12 mouse cellular contexts compared by ENCODE assay signal in the genomic region with DNA sequence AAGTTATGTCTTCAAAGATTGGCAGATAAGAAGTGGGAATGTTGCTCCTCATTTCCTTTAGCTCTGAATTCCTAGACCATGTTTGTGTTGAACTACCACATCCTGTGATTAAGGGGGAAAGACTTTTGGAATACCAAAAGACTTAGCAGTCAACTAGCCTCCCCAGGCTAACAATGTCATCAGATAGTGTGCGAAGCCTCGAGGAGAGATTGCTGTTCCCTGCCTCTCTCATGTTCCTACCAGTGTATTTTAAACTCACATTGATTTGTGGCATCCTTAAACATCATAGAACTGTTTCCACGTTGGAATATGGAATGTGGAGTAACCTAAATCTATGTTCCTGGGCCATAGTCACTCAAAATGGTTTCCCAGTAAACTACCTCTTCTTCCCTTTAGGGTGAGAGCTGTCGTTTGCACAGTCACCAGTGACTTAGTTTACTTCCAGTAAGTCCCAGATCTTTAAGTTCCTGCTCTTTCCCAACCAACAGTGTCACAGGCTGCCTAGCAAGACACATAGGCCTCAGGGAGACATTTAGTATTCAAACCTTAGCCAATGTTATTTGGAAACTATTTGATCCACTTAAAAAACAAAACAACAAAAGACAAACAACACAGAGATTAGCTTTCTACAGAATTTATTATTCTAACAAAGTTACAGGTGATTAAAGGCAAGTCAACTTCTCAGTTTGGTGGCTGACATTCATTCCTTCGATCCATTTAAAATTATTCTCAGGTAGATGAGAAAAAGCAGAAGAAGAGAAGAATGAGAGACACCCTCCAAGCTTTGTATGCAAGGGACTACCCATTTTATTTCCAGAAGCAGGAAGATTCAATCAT. TPM values are rescaled to one million over a fixed set of nuclear protein-coding genes. Genes with fewer than 3 reads are reported as not detected.
DNase-seq lines count a peak whose midpoint lies in the region; ATAC-seq and TF ChIP-seq lines count a peak whose summit lies in the region.
"Had no signal": no experiment of that assay in that cellular context is flagged by ENCODE, and none has a peak within 500 bp of the region (broad histone marks: within the 10 kb centered on the region; RNA-seq: fewer than 3 reads in every experiment).

No protein-coding gene starts in this region.

- WGBS in heart, postnatal 0 days, result 55% methylated on average over 5 of the region's 5 CpGs
- 66% methylated on average over 5 of the region's 5 CpGs for WGBS in heart, embryonic 12.5 days
- WGBS in spleen, adult 2 months, result 37% methylated on average over 5 of the region's 5 CpGs
- 68% methylated on average over 5 of the region's 5 CpGs for WGBS in intestine, embryonic 15.5 days
- 65% methylated on average over 5 of the region's 5 CpGs for WGBS in stomach, embryonic 15.5 days
- WGBS in hindbrain, postnatal 0 days, result 76% methylated on average over 5 of the region's 5 CpGs

- no peak for TF ChIP-seq CTCF in heart, postnatal 0 days (IDR thresholded peaks at IDR 0.05; ENCODE audit: low read depth)
- TF ChIP-seq CTCF in spleen, adult 2 months (IDR thresholded peaks at IDR 0.05; ENCODE audit: extremely low read depth, insufficient read depth, insufficient read length, insufficient replicate concordance), result no peak
- no peak for TF ChIP-seq CTCF in hindbrain, postnatal 0 days (IDR thresholded peaks at IDR 0.05; ENCODE audit: low read depth)

- H3K4me1 ChIP-seq in heart, postnatal 0 days (ENCODE audit: control insufficient read depth, insufficient read depth), result peaks cover 30% of the 10 kb centered on the region
- peaks cover 13% of the 10 kb centered on the region for H3K4me1 ChIP-seq in heart, embryonic 12.5 days (replicated peaks)
- H3K4me1 ChIP-seq in spleen, adult 2 months (ENCODE audit: control insufficient read depth, insufficient read depth, insufficient read length), result peaks cover 54% of the 10 kb centered on the region
- H3K4me1 ChIP-seq in intestine, embryonic 15.5 days (replicated peaks), result peaks cover 17% of the 10 kb centered on the region; the same call in 1 of the 2 replicates
- H3K4me1 ChIP-seq in stomach, embryonic 15.5 days, result 0 out of 2 replicates have a peak, but pooled peaks cover 20% of the 10 kb centered on the region
- H3K4me1 ChIP-seq in hindbrain, postnatal 0 days (ENCODE audit: insufficient read depth, low read length), result no peaks in the 10 kb centered on the region
- H3K4me1 ChIP-seq: heart, embryonic 10.5 days had no signal

- DNase-seq in heart, postnatal 0 days (ENCODE audit: low spot score), result no peak
- DNase-seq in spleen, adult 2 months (ENCODE audit: low read depth in 1 of 2, low spot score in 2 of 2), result no peak
- no peak for DNase-seq in spleen, postnatal 10 days (ENCODE audit: low spot score in 2 of 2)
- DNase-seq in hindbrain, postnatal 0 days (ENCODE audit: low spot score), result no peak
- DNase-seq in adrenal gland, adult (ENCODE audit: inconsistent age in 2 of 2, low spot score in 1 of 2), result no peak
- DNase-seq: cerebellum, postnatal 14 days had no signal

- no peak for TF ChIP-seq POLR2A in spleen, adult 2 months (IDR thresholded peaks at IDR 0.05; ENCODE audit: low read depth, low read length)

- H3K4me3 ChIP-seq in heart, postnatal 0 days (ENCODE audit: low read depth, low read length), result no peak overlapping the region
- no peak overlapping the region for H3K4me3 ChIP-seq in heart, embryonic 12.5 days
- H3K4me3 ChIP-seq in spleen, adult 2 months (ENCODE audit: extremely low read depth, insufficient read depth, insufficient read length), result no peak overlapping the region
- H3K4me3 ChIP-seq in intestine, embryonic 15.5 days (replicated peaks), result no peak overlapping the region
- no peak overlapping the region for H3K4me3 ChIP-seq in stomach, embryonic 15.5 days (replicated peaks)
- H3K4me3 ChIP-seq in hindbrain, postnatal 0 days (ENCODE audit: low read length), result no peak overlapping the region
- H3K4me3 ChIP-seq: heart, embryonic 10.5 days had no signal

- H3K27me3 ChIP-seq in heart, postnatal 0 days (ENCODE audit: control insufficient read depth, insufficient read depth, low read length), result no peaks in the 10 kb centered on the region
- H3K27me3 ChIP-seq in heart, embryonic 12.5 days (replicated peaks), result no peaks in the 10 kb centered on the region
- H3K27me3 ChIP-seq in spleen, adult 2 months (ENCODE audit: control insufficient read depth, insufficient read depth, low read length), result no peaks in the 10 kb centered on the region
- no peaks in the 10 kb centered on the region for H3K27me3 ChIP-seq in intestine, embryonic 15.5 days (replicated peaks)
- no peaks in the 10 kb centered on the region for H3K27me3 ChIP-seq in stomach, embryonic 15.5 days (replicated peaks)
- H3K27me3 ChIP-seq in hindbrain, postnatal 0 days (ENCODE audit: insufficient read depth, low read length), result no peaks in the 10 kb centered on the region

- no peak overlapping the region for H3K9ac ChIP-seq in heart, postnatal 0 days (replicated peaks; ENCODE audit: low read depth, low read length)
- no peak overlapping the region for H3K9ac ChIP-seq in heart, embryonic 12.5 days
- no peak overlapping the region for H3K9ac ChIP-seq in intestine, embryonic 15.5 days
- H3K9ac ChIP-seq in stomach, embryonic 15.5 days, result no peak overlapping the region
- no peak overlapping the region for H3K9ac ChIP-seq in hindbrain, postnatal 0 days (replicated peaks; ENCODE audit: low read length)

- H3K4me2 ChIP-seq in heart, postnatal 0 days (ENCODE audit: low read depth, low read length), result no peak overlapping the region
- no peak overlapping the region for H3K4me2 ChIP-seq in heart, embryonic 12.5 days
- no peak overlapping the region for H3K4me2 ChIP-seq in intestine, embryonic 15.5 days (replicated peaks)
- H3K4me2 ChIP-seq in stomach, embryonic 15.5 days, result no peak overlapping the region
- H3K4me2 ChIP-seq in hindbrain, postnatal 0 days (ENCODE audit: low read depth, low read length), result no peak overlapping the region

- TF ChIP-seq EP300 in heart, postnatal 0 days (IDR thresholded peaks at IDR 0.05; ENCODE audit: low read depth), result no peak

- no peaks in the 10 kb centered on the region for H3K9me3 ChIP-seq in heart, postnatal 0 days (replicated peaks; ENCODE audit: control insufficient read depth, low read length)
- no peaks in the 10 kb centered on the region for H3K9me3 ChIP-seq in heart, embryonic 12.5 days (replicated peaks)
- H3K9me3 ChIP-seq in intestine, embryonic 15.5 days, result no peaks in the 10 kb centered on the region
- no peaks in the 10 kb centered on the region for H3K9me3 ChIP-seq in stomach, embryonic 15.5 days
- H3K9me3 ChIP-seq in hindbrain, postnatal 0 days (ENCODE audit: low read length), result no peaks in the 10 kb centered on the region
- H3K9me3 ChIP-seq: heart, embryonic 10.5 days had no signal

- ATAC-seq in heart, postnatal 0 days (ENCODE audit: insufficient read depth, low read depth), result no peak
- no peak for ATAC-seq in heart, embryonic 12.5 days (ENCODE audit: insufficient number of reproducible peaks, low FRiP score)
- ATAC-seq in intestine, embryonic 15.5 days, result no peak
- no peak for ATAC-seq in stomach, embryonic 15.5 days (ENCODE audit: insufficient read depth, low FRiP score, low read depth)
- no peak for ATAC-seq in hindbrain, postnatal 0 days

- H3K36me3 ChIP-seq in heart, postnatal 0 days (replicated peaks; ENCODE audit: control insufficient read depth, insufficient read depth, low read length), result no peaks in the 10 kb centered on the region
- H3K36me3 ChIP-seq in heart, embryonic 12.5 days, result no peaks in the 10 kb centered on the region
- peaks cover 2% of the 10 kb centered on the region; the same call in 1 of the 2 replicates for H3K36me3 ChIP-seq in spleen, adult 2 months (ENCODE audit: control insufficient read depth, insufficient read depth, low read length)
- no peaks in the 10 kb centered on the region for H3K36me3 ChIP-seq in intestine, embryonic 15.5 days
- no peaks in the 10 kb centered on the region for H3K36me3 ChIP-seq in stomach, embryonic 15.5 days
- no peaks in the 10 kb centered on the region for H3K36me3 ChIP-seq in hindbrain, postnatal 0 days (ENCODE audit: insufficient read depth, low read length)
- H3K36me3 ChIP-seq: heart, embryonic 10.5 days had no signal

- peak overlapping the region; percentile 80 for H3K27ac ChIP-seq in heart, postnatal 0 days (ENCODE audit: low read depth)
- no peak overlapping the region for H3K27ac ChIP-seq in heart, embryonic 12.5 days (ENCODE audit: poor library complexity, severe bottlenecking)
- H3K27ac ChIP-seq in spleen, adult 2 months (ENCODE audit: insufficient read depth, low read length), result peak overlapping the region; percentile 85
- H3K27ac ChIP-seq in intestine, embryonic 15.5 days, result 0 out of 2 replicates have a peak overlapping the region, but pooled peaks have one; percentile 27
- peak overlapping the region; percentile 51 for H3K27ac ChIP-seq in stomach, embryonic 15.5 days
- no peak overlapping the region for H3K27ac ChIP-seq in hindbrain, postnatal 0 days
- H3K27ac ChIP-seq: heart, embryonic 10.5 days had no signal

RNA-seq across cellular contexts. Expression of a gene that starts 43.0 kb away (rescaled TPM):
- not detected in 2 replicates for total RNA-seq in heart, postnatal 0 days (2014; rRNA removed; ENCODE audit: low replicate concordance)
- polyA plus RNA-seq in heart, postnatal 0 days (2015; fragmentation: Nextera tagmentation; extraction: Ambion mirVana), result not detected in 2 replicates
- not detected in 2 replicates for polyA plus RNA-seq in heart, embryonic 12.5 days (2016; fragmentation: Nextera tagmentation; extraction: Ambion mirVana)
- polyA plus RNA-seq in spleen, adult 2 months (2012; rRNA removed), result 4.4 and 5.0 TPM in 2 replicates
- 0.19 and 0.28 TPM in 2 replicates for polyA plus RNA-seq in intestine, embryonic 15.5 days (2015; fragmentation: Nextera tagmentation; extraction: Ambion mirVana)
- polyA plus RNA-seq in stomach, embryonic 15.5 days (2015; fragmentation: Nextera tagmentation; extraction: Ambion mirVana), result 0.40 and 0.59 TPM in 2 replicates
- total RNA-seq in hindbrain, postnatal 0 days (2014; rRNA removed), result not detected in 2 replicates
- polyA plus RNA-seq in hindbrain, postnatal 0 days (2015; fragmentation: Nextera tagmentation; extraction: Ambion mirVana), result not detected in 2 replicates
- total RNA-seq: layer of hippocampus, postnatal 25 days had no signal
- polyA plus RNA-seq: brain, embryonic 14.5 days had no signal

RNA-seq across cellular contexts. Expression of a gene that starts 51.8 kb away (rescaled TPM):
- total RNA-seq in heart, postnatal 0 days (2014; rRNA removed; ENCODE audit: low replicate concordance), result 24.4 and 67.2 TPM in 2 replicates
- 0.47 and 0.49 TPM in 2 replicates for polyA plus RNA-seq in heart, postnatal 0 days (2015; fragmentation: Nextera tagmentation; extraction: Ambion mirVana)
- 0.14 and 0.21 TPM in 2 replicates for polyA plus RNA-seq in heart, embryonic 12.5 days (2016; fragmentation: Nextera tagmentation; extraction: Ambion mirVana)
- 47.0 and 47.4 TPM in 2 replicates for polyA plus RNA-seq in spleen, adult 2 months (2012; rRNA removed)
- 0.80 and 0.90 TPM in 2 replicates for polyA plus RNA-seq in intestine, embryonic 15.5 days (2015; fragmentation: Nextera tagmentation; extraction: Ambion mirVana)
- polyA plus RNA-seq in stomach, embryonic 15.5 days (2015; fragmentation: Nextera tagmentation; extraction: Ambion mirVana), result 0.85 and 1.1 TPM in 2 replicates
- 10.0 and 10.5 TPM in 2 replicates for total RNA-seq in hindbrain, postnatal 0 days (2014; rRNA removed)
- 0.24 TPM in 1 of 2 replicates, not detected in the other for polyA plus RNA-seq in hindbrain, postnatal 0 days (2015; fragmentation: Nextera tagmentation; extraction: Ambion mirVana)
- polyA plus RNA-seq: heart, embryonic 10.5 days had no signal

Comparison
In these comparisons a context has a peak if more than half of its experiments do, and no peak if none do; other contexts are left out.
1. H3K27ac ChIP-seq: peak in heart, postnatal 0 days (single experiment), spleen, adult 2 months (single experiment), intestine, embryonic 15.5 days (single experiment) and stomach, embryonic 15.5 days (single experiment); none in heart, embryonic 12.5 days (single experiment) and hindbrain, postnatal 0 days (single experiment).
2. RNA of a gene that starts 51.8 kb away (polyA plus RNA-seq): 47.0 to 47.4 TPM in spleen, adult 2 months; 0.85 to 1.1 TPM in stomach, embryonic 15.5 days, 0.80 to 0.90 TPM in intestine, embryonic 15.5 days, 0.47 to 0.49 TPM in heart, postnatal 0 days, 0.14 to 0.21 TPM in heart, embryonic 12.5 days and 0.24 TPM in hindbrain, postnatal 0 days; every median in the first group is over 10 times any median in the second.